Mouse (Mus musculus) heart, postnatal 0 days (tissue): ENCODE data around the gene Thrsp.
A peak's percentile ranks its signal among the peaks of the same experiment; 100 is the strongest.

Source experiments
- CTCF ChIP-seq: IDR thresholded peaks from 2 replicates; pipeline ENCODE4 v1.5.1; 2016; ENCODE audit warnings: antibody characterized with exemption, control low read depth, low read depth
- EP300 ChIP-seq: IDR thresholded peaks from 2 replicates; pipeline ENCODE4 v1.6.1; 2016; ENCODE audit warnings: antibody characterized with exemption, low read depth

DNA sequence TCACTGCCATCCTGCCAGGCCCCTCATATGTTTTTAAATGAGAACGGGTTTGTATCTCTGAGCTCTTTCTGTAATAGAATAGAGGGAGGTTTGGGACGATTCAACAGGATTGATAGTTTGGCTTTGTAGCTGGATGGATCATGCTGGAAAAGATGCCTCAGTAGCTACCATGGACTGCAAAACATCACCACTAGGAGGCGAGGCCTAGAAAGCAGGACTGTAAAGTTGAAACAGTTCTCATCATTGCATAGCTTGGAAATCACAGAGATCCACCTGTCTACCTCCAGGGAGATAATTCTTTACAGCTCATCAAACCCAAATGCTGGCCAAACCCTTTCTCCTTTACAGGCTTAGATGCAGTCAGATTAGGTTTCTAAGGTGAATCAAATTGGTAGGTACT is 6.0 kb downstream of the Thrsp start:
- peak; percentile 43 for TF ChIP-seq CTCF
- TF ChIP-seq EP300, result no peak
